In the genomic region with DNA sequence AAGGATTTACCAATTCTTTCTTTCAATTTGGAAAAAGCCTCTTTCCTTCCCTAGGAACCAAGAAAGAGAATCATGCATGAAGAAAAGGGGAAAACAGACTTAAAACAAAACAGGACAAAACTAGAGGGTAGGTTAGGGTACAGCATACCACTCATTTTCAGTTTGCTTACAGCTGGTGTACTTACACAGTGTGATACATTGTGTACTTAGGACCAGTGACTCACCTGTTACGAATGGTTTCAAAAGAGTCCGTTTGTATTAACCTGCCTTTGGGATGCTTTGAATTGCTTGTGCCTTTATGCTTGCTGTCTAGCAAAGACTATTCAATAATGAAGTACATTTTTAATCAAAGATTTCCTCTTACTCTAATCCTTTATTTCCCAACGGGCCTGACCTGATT, we compare ENCODE assay signal across 24 mouse cellular contexts.
A peak's percentile ranks its signal among the peaks of the same experiment; 100 is the strongest.
DNase-seq lines count a peak whose midpoint lies in the region; ATAC-seq and TF ChIP-seq lines count a peak whose summit lies in the region.
"Had no signal": no experiment of that assay in that cellular context is flagged by ENCODE, and none has a peak within 500 bp of the region (broad histone marks: within the 10 kb centered on the region; RNA-seq: fewer than 3 reads in every experiment).

No protein-coding gene starts in this region.

- TF ChIP-seq POLR2A in lung, adult 2 months (IDR thresholded peaks at IDR 0.05; ENCODE audit: borderline replicate concordance, extremely low read depth, low read depth, low read length): no peak

- TF ChIP-seq CTCF in hindbrain, postnatal 0 days (IDR thresholded peaks at IDR 0.05; ENCODE audit: low read depth): no peak
- no peak for TF ChIP-seq CTCF in lung, postnatal 0 days (IDR thresholded peaks at IDR 0.05)
- no peak for TF ChIP-seq CTCF in lung, adult 2 months (IDR thresholded peaks at IDR 0.05; ENCODE audit: insufficient read depth, low read length)
- TF ChIP-seq CTCF in stomach, postnatal 0 days (IDR thresholded peaks at IDR 0.05; ENCODE audit: low read depth): no peak

- ATAC-seq in hindbrain, postnatal 0 days: no peak
- ATAC-seq in lung, postnatal 0 days: peak; percentile 74
- ATAC-seq in stomach, embryonic 15.5 days (ENCODE audit: insufficient read depth, low FRiP score, low read depth): peak; percentile 73; the same call in 1 of the 2 replicates
- ATAC-seq in stomach, postnatal 0 days (ENCODE audit: low FRiP score, low TSS enrichment): peak; percentile 89
- ATAC-seq: forebrain, embryonic 16.5 days; intestine, postnatal 0 days had no signal

- peak; percentile 48; the same call in 1 of the 2 replicates for TF ChIP-seq EP300 in lung, postnatal 0 days (IDR thresholded peaks at IDR 0.05)
- TF ChIP-seq EP300 in stomach, postnatal 0 days (optimal IDR thresholded peaks at IDR 0.05): no peak

- H3K27me3 ChIP-seq in hindbrain, postnatal 0 days (ENCODE audit: insufficient read depth, low read length): no peaks in the 10 kb centered on the region
- no peaks in the 10 kb centered on the region for H3K27me3 ChIP-seq in hindbrain, embryonic 10.5 days (ENCODE audit: insufficient read depth, poor library complexity, severe bottlenecking)
- no peaks in the 10 kb centered on the region for H3K27me3 ChIP-seq in lung, postnatal 0 days (replicated peaks; ENCODE audit: insufficient read depth, low read length)
- no peaks in the 10 kb centered on the region for H3K27me3 ChIP-seq in stomach, embryonic 15.5 days (replicated peaks)
- H3K27me3 ChIP-seq in stomach, postnatal 0 days (ENCODE audit: control insufficient read depth, insufficient read depth, low read length): no peaks in the 10 kb centered on the region
- H3K27me3 ChIP-seq: hindbrain, embryonic 12.5 days; megakaryocyte, embryonic 14.5 days; neural tube, embryonic 13.5 days had no signal

- DNase-seq in hindbrain, postnatal 0 days (ENCODE audit: low spot score): peak; percentile 35
- DNase-seq in hindbrain, embryonic 10.5 days (ENCODE audit: low spot score): no peak
- peak; percentile 48 for DNase-seq in lung, postnatal 0 days (ENCODE audit: low spot score)
- no peak for DNase-seq in lung, adult 2 months
- DNase-seq in stomach, postnatal 0 days (ENCODE audit: low spot score): peak; percentile 12
- DNase-seq: adrenal gland, adult 2 months; adrenal gland, postnatal 36 days; B cell, adult 2 months; cerebellum, adult 18-20 months; cerebellum, postnatal 10 days; gastrocnemius, postnatal 10 days; heart, postnatal 14 days; kidney, postnatal 14 days; left cerebral cortex, postnatal 4 days; lung, postnatal 4 days; right cerebral cortex, postnatal 4 days had no signal

- H3K27ac ChIP-seq in hindbrain, postnatal 0 days: 0 out of 2 replicates have a peak overlapping the region, but pooled peaks have one; percentile 7
- H3K27ac ChIP-seq in hindbrain, embryonic 10.5 days: no peak overlapping the region
- H3K27ac ChIP-seq in lung, postnatal 0 days (ENCODE audit: low read length): no peak overlapping the region
- H3K27ac ChIP-seq in stomach, embryonic 15.5 days: no peak overlapping the region
- no peak overlapping the region for H3K27ac ChIP-seq in stomach, postnatal 0 days (replicated peaks)
- H3K27ac ChIP-seq: hindbrain, embryonic 12.5 days; liver, embryonic 14.5 days; neural tube, embryonic 13.5 days had no signal

- H3K9me3 ChIP-seq in hindbrain, postnatal 0 days (ENCODE audit: low read length): no peaks in the 10 kb centered on the region
- H3K9me3 ChIP-seq in hindbrain, embryonic 10.5 days: no peaks in the 10 kb centered on the region
- H3K9me3 ChIP-seq in lung, postnatal 0 days (ENCODE audit: low read length): no peaks in the 10 kb centered on the region
- no peaks in the 10 kb centered on the region for H3K9me3 ChIP-seq in stomach, embryonic 15.5 days
- no peaks in the 10 kb centered on the region for H3K9me3 ChIP-seq in stomach, postnatal 0 days (ENCODE audit: control insufficient read depth, low read length)
- H3K9me3 ChIP-seq: hindbrain, embryonic 12.5 days; megakaryocyte, embryonic 14.5 days; neural tube, embryonic 13.5 days had no signal

- H3K4me2 ChIP-seq in hindbrain, postnatal 0 days (ENCODE audit: low read depth, low read length): no peak overlapping the region
- H3K4me2 ChIP-seq in lung, postnatal 0 days (replicated peaks; ENCODE audit: low read depth, low read length): no peak overlapping the region
- no peak overlapping the region for H3K4me2 ChIP-seq in stomach, embryonic 15.5 days
- no peak overlapping the region for H3K4me2 ChIP-seq in stomach, postnatal 0 days (replicated peaks; ENCODE audit: low read depth)
- H3K4me2 ChIP-seq: hindbrain, embryonic 12.5 days; neural tube, embryonic 13.5 days had no signal

- no peaks in the 10 kb centered on the region for H3K36me3 ChIP-seq in hindbrain, postnatal 0 days (ENCODE audit: insufficient read depth, low read length)
- no peaks in the 10 kb centered on the region for H3K36me3 ChIP-seq in hindbrain, embryonic 10.5 days
- no peaks in the 10 kb centered on the region for H3K36me3 ChIP-seq in lung, postnatal 0 days (ENCODE audit: insufficient read depth, low read length)
- no peaks in the 10 kb centered on the region for H3K36me3 ChIP-seq in stomach, embryonic 15.5 days
- H3K36me3 ChIP-seq in stomach, postnatal 0 days (ENCODE audit: control insufficient read depth, insufficient read depth, low read length): no peaks in the 10 kb centered on the region
- H3K36me3 ChIP-seq: hindbrain, embryonic 12.5 days; neural tube, embryonic 13.5 days had no signal

- no peak overlapping the region for H3K4me3 ChIP-seq in hindbrain, postnatal 0 days (ENCODE audit: low read length)
- no peak overlapping the region for H3K4me3 ChIP-seq in hindbrain, embryonic 10.5 days
- no peak overlapping the region for H3K4me3 ChIP-seq in lung, postnatal 0 days (ENCODE audit: low read depth, low read length)
- no peak overlapping the region for H3K4me3 ChIP-seq in lung, adult 2 months (replicated peaks; ENCODE audit: extremely low read depth, low read depth, low read length)
- no peak overlapping the region for H3K4me3 ChIP-seq in stomach, embryonic 15.5 days (replicated peaks)
- no peak overlapping the region for H3K4me3 ChIP-seq in stomach, postnatal 0 days (ENCODE audit: low read depth, low read length)
- H3K4me3 ChIP-seq: erythroblast, embryonic 14.5 days; hindbrain, embryonic 12.5 days; megakaryocyte, embryonic 14.5 days; neural tube, embryonic 13.5 days had no signal

- WGBS in hindbrain, postnatal 0 days: 62% methylated on average over 3 of the region's 3 CpGs
- 84% methylated on average over 3 of the region's 3 CpGs for WGBS in hindbrain, embryonic 10.5 days
- 54% methylated on average over 3 of the region's 3 CpGs for WGBS in lung, postnatal 0 days
- WGBS in lung, adult 2 months: 61% methylated on average over 3 of the region's 3 CpGs
- 66% methylated on average over 3 of the region's 3 CpGs for WGBS in stomach, embryonic 15.5 days
- 47% methylated on average over 3 of the region's 3 CpGs for WGBS in stomach, postnatal 0 days

- H3K9ac ChIP-seq in hindbrain, postnatal 0 days (replicated peaks; ENCODE audit: low read length): no peak overlapping the region
- no peak overlapping the region for H3K9ac ChIP-seq in lung, postnatal 0 days (replicated peaks; ENCODE audit: low read depth)
- H3K9ac ChIP-seq in stomach, embryonic 15.5 days: no peak overlapping the region
- H3K9ac ChIP-seq in stomach, postnatal 0 days (ENCODE audit: low read length): no peak overlapping the region
- H3K9ac ChIP-seq: hindbrain, embryonic 12.5 days; liver, embryonic 14.5 days; neural tube, embryonic 13.5 days had no signal

- no peaks in the 10 kb centered on the region for H3K4me1 ChIP-seq in hindbrain, postnatal 0 days (ENCODE audit: insufficient read depth, low read length)
- H3K4me1 ChIP-seq in hindbrain, embryonic 10.5 days (replicated peaks): no peaks in the 10 kb centered on the region
- H3K4me1 ChIP-seq in lung, postnatal 0 days (ENCODE audit: insufficient read depth, low read depth, low read length): no peaks in the 10 kb centered on the region
- no peaks in the 10 kb centered on the region for H3K4me1 ChIP-seq in lung, adult 2 months (ENCODE audit: control insufficient read depth, insufficient read depth, low read length)
- H3K4me1 ChIP-seq in stomach, embryonic 15.5 days: no peaks in the 10 kb centered on the region
- H3K4me1 ChIP-seq in stomach, postnatal 0 days (replicated peaks; ENCODE audit: control insufficient read depth, insufficient read depth): no peaks in the 10 kb centered on the region
- H3K4me1 ChIP-seq: megakaryocyte, embryonic 14.5 days; neural tube, embryonic 13.5 days had no signal

Comparison
In these comparisons a context has a peak if more than half of its experiments do, and no peak if none do; other contexts are left out.
1. DNase-seq: peak in hindbrain, postnatal 0 days (single experiment), lung, postnatal 0 days (single experiment) and stomach, postnatal 0 days (single experiment); none in hindbrain, embryonic 10.5 days (single experiment) and lung, adult 2 months (single experiment).